Mouse (Mus musculus) midbrain, embryonic 13.5 days (tissue): Measurements from ENCODE around the gene Doc2g. TPM values are rescaled to one million over a fixed set of nuclear protein-coding genes. Genes with fewer than 3 reads are reported as not detected.
"Not testable (repeated sequence)": the region's sequence is repeated elsewhere in the genome, so short reads cannot be mapped to it uniquely, and the experiment has no call there.

Experiments used
- ATAC-seq: fragments of 200-750 bp; cut with Nextera tagmentation; 2 replicates; pipeline ENCODE4 v1.8.0; 2017; ENCODE audit warnings: mild to moderate bottlenecking, moderate TSS enrichment, moderate library complexity
- H3K27ac ChIP-seq: fragments of 300-500 bp; sonication (generic); 2 replicates; pipeline ENCODE4 v1.5.1; 2015; ENCODE audit warnings: inconsistent platforms, mild to moderate bottlenecking, moderate library complexity
- H3K27me3 ChIP-seq: fragments of 300-500 bp; sonication (generic); 2 replicates; pipeline ENCODE4 v1.6.1; 2015; ENCODE audit warnings: mild to moderate bottlenecking, inconsistent platforms
- H3K36me3 ChIP-seq: fragments of 300-500 bp; sonication (generic); 2 replicates; pipeline ENCODE4 v1.6.1; 2015; ENCODE audit warnings: mild to moderate bottlenecking, inconsistent platforms
- H3K4me1 ChIP-seq: fragments of 300-500 bp; sonication (generic); replicated peaks from 2 replicates; pipeline ENCODE4 v1.6.1; 2015; ENCODE audit warnings: inconsistent platforms
- H3K4me2 ChIP-seq: fragments of 300-500 bp; sonication (generic); replicated peaks from 2 replicates; pipeline ENCODE4 v1.6.1; 2015; ENCODE audit warnings: moderate library complexity, mild to moderate bottlenecking, inconsistent platforms
- H3K4me3 ChIP-seq: fragments of 300-500 bp; sonication (generic); replicated peaks from 2 replicates; pipeline ENCODE4 v1.5.1; 2015; ENCODE audit warnings: mild to moderate bottlenecking, inconsistent platforms
- H3K9ac ChIP-seq: fragments of 300-500 bp; sonication (generic); replicated peaks from 2 replicates; pipeline ENCODE4 v1.6.1; 2015; ENCODE audit warnings: mild to moderate bottlenecking, inconsistent platforms
- H3K9me3 ChIP-seq: fragments of 300-500 bp; sonication (generic); 2 replicates; pipeline ENCODE4 v1.6.1; 2016; ENCODE audit warnings: mild to moderate bottlenecking, inconsistent platforms
- WGBS: fragments of 180-500 bp; shearing (Covaris S2); methylation state at CpG from one replicate; pipeline ENCODE4 v1.1.7; 2015; 5-methylcytosine and 5-hydroxymethylcytosine counted together
- polyA plus RNA-seq: library from polyadenylated mRNA; unstranded; fragments of >200 nt; fragmentation: Nextera tagmentation; extraction: Ambion mirVana; gene quantifications from 2 replicates; pipeline ENCODE4 v1.2.1, GENCODE M21; 2015

Gene Doc2g
- polyA plus RNA-seq, 1 experiment from 2014 or later: 7.8 TPM

- 45% methylated on average over 7 of the region's 7 CpGs for WGBS
These were observed 29.6 kb downstream of the Doc2g start for GRCm38 (mm10) chr19:4032668-4033067.

GRCm38 (mm10) chr19:4033298-4033697, 30.2 kb downstream of the Doc2g start:
- WGBS: 88% methylated on average over 3 of the region's 3 CpGs
- peaks cover 7% of the 10 kb centered on the region; the same call in 1 of the 2 replicates for H3K36me3 ChIP-seq

More at GRCm38 (mm10) chr19:4032668-4033067, 29.6 kb downstream of the Doc2g start:
- H3K9me3 ChIP-seq: no peaks in the 10 kb centered on the region
- ATAC-seq: no peak
- no peak overlapping the region for H3K4me3 ChIP-seq
- H3K4me2 ChIP-seq: no peak overlapping the region
- no peak overlapping the region for H3K27ac ChIP-seq
- H3K27me3 ChIP-seq: no peaks in the 10 kb centered on the region
- peaks cover 11% of the 10 kb centered on the region for H3K4me1 ChIP-seq
- H3K9ac ChIP-seq: no peak overlapping the region
- H3K36me3 ChIP-seq: peaks cover 7% of the 10 kb centered on the region; the same call in 1 of the 2 replicates

GRCm38 (mm10) chr19:4033742-4034141, 30.6 kb downstream of the Doc2g start:
- 53% methylated on average over 5 of the region's 5 CpGs for WGBS
- no peak overlapping the region for H3K4me3 ChIP-seq
- no peak overlapping the region for H3K9ac ChIP-seq
- no peaks in the 10 kb centered on the region for H3K27me3 ChIP-seq
- no peak for ATAC-seq
- H3K4me1 ChIP-seq: peaks cover 18% of the 10 kb centered on the region
- H3K27ac ChIP-seq: no peak overlapping the region
- no peak overlapping the region for H3K4me2 ChIP-seq
- no peaks in the 10 kb centered on the region for H3K9me3 ChIP-seq
- peaks cover 7% of the 10 kb centered on the region; the same call in 1 of the 2 replicates for H3K36me3 ChIP-seq

More at GRCm38 (mm10) chr19:4033298-4033697, 30.2 kb downstream of the Doc2g start:
- Histone ChIP-seq H3K4me2 (no peak overlapping the region), H3K9me3 (no peaks in the 10 kb centered on the region), H3K27me3 (no peaks in the 10 kb centered on the region), H3K27ac (no peak overlapping the region), H3K4me1 (peaks cover 17% of the 10 kb centered on the region), H3K9ac (no peak overlapping the region), H3K4me3 (no peak overlapping the region)
- ATAC-seq: no peak

GRCm38 (mm10) chr19:4036327-4037045, 33.4 kb downstream of the Doc2g start:
- 74% methylated on average over 12 of the region's 12 CpGs for WGBS

GRCm38 (mm10) chr19:4037154-4037787, 34.2 kb downstream of the Doc2g start:
- Histone ChIP-seq H3K27ac (peak overlapping the region; percentile 67), H3K4me3 (peak overlapping the region; percentile 61), H3K4me1 (peaks cover 18% of the 10 kb centered on the region), H3K9ac (peak overlapping the region; percentile 74), H3K4me2 (peak overlapping the region; percentile 78)
- WGBS: 28% methylated on average over 7 of the region's 8 CpGs
- not testable (repeated sequence) for H3K27me3 ChIP-seq, H3K36me3 ChIP-seq, H3K9me3 ChIP-seq
- peak; percentile 53 for ATAC-seq

More at GRCm38 (mm10) chr19:4036327-4037045, 33.4 kb downstream of the Doc2g start:
- Histone ChIP-seq H3K9me3 (no peaks in the 10 kb centered on the region), H3K27ac (no peak overlapping the region), H3K9ac (no peak overlapping the region), H3K4me1 (peaks cover 18% of the 10 kb centered on the region), H3K36me3 (peaks cover 7% of the 10 kb centered on the region; the same call in 1 of the 2 replicates), H3K4me2 (peak overlapping the region; percentile 29), H3K4me3 (no peak overlapping the region), H3K27me3 (no peaks in the 10 kb centered on the region)
- ATAC-seq: no peak

GRCm38 (mm10) chr19:4037788-4038232, 34.7 kb downstream of the Doc2g start, which contains the start of gene Gstp1:
Gene Gstp1, minus strand, starts transcription at chr19:4037985.
- Histone ChIP-seq H3K36me3 (peaks cover 7% of the 10 kb centered on the region; the same call in 1 of the 2 replicates), H3K4me1 (peaks cover 18% of the 10 kb centered on the region), H3K9ac (peak within 1 kb of the TSS; percentile 74), H3K27me3 (no peaks in the 10 kb centered on the region), H3K4me2 (peak within 1 kb of the TSS; percentile 78), H3K27ac (peak within 1 kb of the TSS; percentile 67), H3K4me3 (peak within 1 kb of the TSS; percentile 61), H3K9me3 (no peaks in the 10 kb centered on the region)
- 0% methylated on average over 26 of the region's 26 CpGs for WGBS
- peak; percentile 91 for ATAC-seq

- WGBS: 88% methylated on average over 5 of the region's 5 CpGs
- H3K9ac ChIP-seq, H3K4me3 ChIP-seq, H3K4me2 ChIP-seq, H3K36me3 ChIP-seq, H3K27me3 ChIP-seq, H3K27ac ChIP-seq, ATAC-seq, H3K9me3 ChIP-seq: not testable (repeated sequence)
- peaks cover 18% of the 10 kb centered on the region for H3K4me1 ChIP-seq
These were observed 37.8 kb downstream of the Doc2g start for GRCm38 (mm10) chr19:4040941-4041340.

- WGBS: 88% methylated on average over 3 of the region's 4 CpGs
- not testable (repeated sequence) for H3K36me3 ChIP-seq, ATAC-seq, H3K27ac ChIP-seq, H3K27me3 ChIP-seq, H3K9ac ChIP-seq, H3K9me3 ChIP-seq, H3K4me3 ChIP-seq, H3K4me2 ChIP-seq
- peaks cover 16% of the 10 kb centered on the region for H3K4me1 ChIP-seq
These were observed 38.4 kb downstream of the Doc2g start for GRCm38 (mm10) chr19:4041500-4041899.

GRCm38 (mm10) chr19:4042124-4042523, 39.0 kb downstream of the Doc2g start:
- H3K4me1 ChIP-seq: peaks cover 12% of the 10 kb centered on the region
- no peak overlapping the region for H3K4me3 ChIP-seq
- no peak overlapping the region for H3K27ac ChIP-seq
- H3K9ac ChIP-seq: no peak overlapping the region
- WGBS: 72% methylated on average over 14 of the region's 14 CpGs
- H3K27me3 ChIP-seq: no peaks in the 10 kb centered on the region
- no peaks in the 10 kb centered on the region for H3K36me3 ChIP-seq
- no peak for ATAC-seq
- H3K9me3 ChIP-seq: no peaks in the 10 kb centered on the region
- H3K4me2 ChIP-seq: no peak overlapping the region

GRCm38 (mm10) chr19:4044109-4044508, 41.0 kb downstream of the Doc2g start:
- H3K9ac ChIP-seq, H3K36me3 ChIP-seq, H3K4me1 ChIP-seq, H3K9me3 ChIP-seq, H3K27me3 ChIP-seq, ATAC-seq, H3K27ac ChIP-seq, H3K4me3 ChIP-seq, H3K4me2 ChIP-seq: not testable (repeated sequence)
- WGBS: 90% methylated on average over 5 of the region's 5 CpGs

GRCm38 (mm10) chr19:4045966-4046865, 43.1 kb downstream of the Doc2g start, which contains the start of gene Gstp2:
Gene Gstp2, minus strand, starts transcription at chr19:4046023.
- H3K4me2 ChIP-seq: no peak within 1 kb of the TSS
- H3K9ac ChIP-seq: no peak within 1 kb of the TSS
- H3K4me1 ChIP-seq: no peaks in the 10 kb centered on the region
- no peaks in the 10 kb centered on the region for H3K9me3 ChIP-seq
- 58% methylated on average over 16 of the region's 16 CpGs for WGBS
- no peak within 1 kb of the TSS for H3K4me3 ChIP-seq
- no peak for ATAC-seq
- H3K27me3 ChIP-seq: no peaks in the 10 kb centered on the region
- H3K27ac ChIP-seq: no peak within 1 kb of the TSS
- H3K36me3 ChIP-seq: no peaks in the 10 kb centered on the region
